Mouse (Mus musculus): ENCODE data around the gene Dlg2. TPM values are rescaled to one million over a fixed set of nuclear protein-coding genes. Genes with fewer than 3 reads are reported as not detected.
A peak's percentile ranks its signal among the peaks of the same experiment; 100 is the strongest.

Dlg2 gene
- total RNA-seq (2021) = 100 to 1,000 TPM; 277 to 316 TPM

DNA sequence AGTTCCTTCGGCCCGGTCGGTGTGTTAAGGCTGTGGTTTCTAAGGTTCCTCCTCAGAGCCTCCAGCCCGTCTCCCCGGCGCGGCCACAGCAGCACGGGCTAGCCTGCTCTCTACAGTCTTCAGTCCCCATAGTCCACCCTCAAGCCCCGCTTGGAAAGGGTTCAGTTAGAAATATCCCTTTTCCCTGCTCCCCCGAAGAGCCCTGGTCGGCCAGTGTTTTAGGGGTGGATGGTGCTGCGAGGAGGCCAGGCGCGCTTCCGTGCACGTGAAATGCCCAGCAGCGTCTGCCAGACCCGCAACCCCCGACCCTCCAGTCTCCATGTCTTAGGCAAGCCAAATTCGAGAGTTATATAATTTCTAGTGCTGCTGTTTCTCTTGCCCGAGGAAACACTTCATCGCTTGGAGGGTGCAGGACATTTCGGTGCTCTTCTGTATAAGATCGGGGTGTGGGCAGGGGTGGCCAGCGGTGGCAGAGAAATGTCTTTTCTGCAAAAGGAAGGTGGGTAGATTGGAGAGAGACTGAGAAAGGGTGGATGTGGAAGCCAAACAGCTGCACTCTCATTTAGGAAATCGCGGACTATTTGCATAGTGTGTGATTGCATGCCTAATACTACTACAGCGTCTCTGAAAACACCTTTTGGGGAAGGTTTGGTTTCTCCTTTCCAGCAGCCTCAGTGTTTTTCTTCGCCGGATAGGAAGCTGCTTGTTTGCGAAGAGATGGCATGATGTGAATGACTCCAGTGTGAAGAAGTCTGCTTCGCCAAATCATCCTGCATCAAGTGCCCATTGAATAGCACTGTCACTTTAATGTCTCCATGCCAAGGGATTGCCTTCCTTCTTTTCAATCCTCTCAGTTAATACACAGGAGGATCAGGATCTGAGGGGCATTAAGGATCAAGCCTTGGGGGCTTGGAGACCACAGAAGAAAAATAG is at the start of gene Dlg2:
Dlg2 (plus strand) TSS at position 360 of the 933 bp plus-strand sequence.
- peak in 1 of 2 experiments; percentile 67 for DNase-seq (ENCODE audit: low spot score in 2 of 2)
- intact Hi-C loops (cut with DNase I) = loop anchor here (1.0 kb wide), 1 partner anchor 34 kb away; the partner anchor contains the start of gene Crebzf

DNA sequence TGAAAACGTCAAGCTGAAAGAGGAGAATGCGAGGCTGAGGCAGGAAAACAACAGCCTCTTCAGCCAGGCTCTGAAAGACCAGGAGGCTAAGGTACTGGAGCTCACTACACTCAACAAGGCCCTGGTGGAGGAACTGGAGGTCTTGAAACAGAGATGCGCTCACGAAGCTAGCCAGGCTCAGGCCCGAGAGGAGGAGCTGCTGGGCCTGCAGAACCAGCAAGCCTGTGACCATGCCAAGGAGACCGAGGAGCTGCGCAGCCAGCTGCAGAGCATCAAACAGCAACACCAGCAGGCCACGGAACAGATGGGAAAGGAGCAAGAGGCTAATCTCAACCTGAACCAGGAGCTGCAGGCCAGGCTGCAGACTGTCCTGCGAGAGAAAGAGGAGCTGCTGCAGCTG is 49.5 kb upstream of the Dlg2 start:
- no peak for DNase-seq (ENCODE audit: low spot score in 2 of 2)
- intact Hi-C loops (cut with DNase I) = loop anchor here (10.0 kb wide), 1 partner anchor 442 kb away; the partner anchor contains the start of gene Eed

DNA sequence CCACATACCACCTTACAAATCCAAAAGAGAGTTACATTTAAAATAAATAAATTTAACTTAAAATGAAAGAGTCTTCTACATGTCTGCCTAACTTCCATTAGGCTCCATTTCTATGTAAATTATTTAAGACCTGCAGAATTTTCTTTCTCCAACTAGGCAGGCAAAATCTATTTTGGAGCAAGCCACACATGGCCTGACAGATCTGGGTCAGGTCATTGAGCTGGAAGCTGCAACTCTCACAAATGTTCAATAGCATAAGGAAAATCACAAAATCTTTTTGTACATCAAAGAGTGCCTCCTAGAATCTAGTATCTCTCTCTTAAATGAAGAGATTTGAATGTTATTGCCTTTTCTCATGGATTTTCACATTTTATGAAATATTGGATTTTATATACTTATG is 44.3 kb upstream of the Dlg2 start:
- intact Hi-C loops (cut with DNase I) = no loop called here
- DNase-seq (ENCODE audit: low spot score in 2 of 2) = no peak

DNA sequence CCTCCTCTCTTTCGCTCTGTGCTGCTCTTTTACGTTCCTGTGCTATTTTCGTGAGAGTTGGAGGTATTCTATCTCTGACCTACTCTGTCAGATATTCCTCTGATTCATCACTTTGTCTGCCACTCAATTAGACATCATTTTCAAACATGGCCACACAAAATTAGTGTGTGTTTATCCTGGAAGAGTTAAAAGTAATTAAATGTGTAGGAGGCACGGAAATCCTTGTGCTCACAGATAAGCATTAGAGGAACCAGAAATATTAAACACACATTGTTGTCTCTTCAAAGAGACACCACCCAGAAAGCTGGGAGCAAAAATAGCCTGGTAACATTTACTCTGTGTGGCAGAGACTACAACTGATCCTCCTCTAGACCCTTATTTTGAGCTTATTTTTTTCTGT is 36.4 kb upstream of the Dlg2 start:
- intact Hi-C loops (cut with DNase I) = loop anchor here (5.0 kb wide), 1 partner anchor 308 kb away; the partner anchor contains the start of gene Picalm
- no peak for DNase-seq (ENCODE audit: low spot score in 2 of 2)

DNA sequence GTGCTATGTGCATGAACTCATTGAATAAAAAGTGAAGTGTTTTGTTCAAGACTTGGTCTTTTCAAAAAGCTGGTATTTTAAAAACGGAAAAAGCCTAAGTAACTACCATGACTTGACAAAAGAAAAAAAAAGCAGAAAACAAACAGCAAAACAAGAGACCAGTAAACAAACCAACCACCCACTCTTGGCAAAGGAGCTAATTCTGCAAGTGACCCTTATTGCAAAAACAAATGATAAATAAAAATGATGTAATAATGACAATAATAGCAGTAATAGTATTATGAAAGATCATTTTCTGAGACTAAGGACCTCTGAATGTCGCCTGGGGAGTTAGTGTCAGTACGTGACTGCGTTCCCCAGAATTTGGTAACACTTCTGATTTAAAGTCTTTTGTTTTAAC is 34.4 kb upstream of the Dlg2 start:
- DNase-seq (ENCODE audit: low spot score in 2 of 2) = no peak
- intact Hi-C loops (cut with DNase I) = loop anchor here (1.0 to 5.0 kb wide), 3 partner anchors 15 to 310 kb away; partner anchors contain the start of genes Dlg2, Picalm, Tmem126a and Tmem126b

DNA sequence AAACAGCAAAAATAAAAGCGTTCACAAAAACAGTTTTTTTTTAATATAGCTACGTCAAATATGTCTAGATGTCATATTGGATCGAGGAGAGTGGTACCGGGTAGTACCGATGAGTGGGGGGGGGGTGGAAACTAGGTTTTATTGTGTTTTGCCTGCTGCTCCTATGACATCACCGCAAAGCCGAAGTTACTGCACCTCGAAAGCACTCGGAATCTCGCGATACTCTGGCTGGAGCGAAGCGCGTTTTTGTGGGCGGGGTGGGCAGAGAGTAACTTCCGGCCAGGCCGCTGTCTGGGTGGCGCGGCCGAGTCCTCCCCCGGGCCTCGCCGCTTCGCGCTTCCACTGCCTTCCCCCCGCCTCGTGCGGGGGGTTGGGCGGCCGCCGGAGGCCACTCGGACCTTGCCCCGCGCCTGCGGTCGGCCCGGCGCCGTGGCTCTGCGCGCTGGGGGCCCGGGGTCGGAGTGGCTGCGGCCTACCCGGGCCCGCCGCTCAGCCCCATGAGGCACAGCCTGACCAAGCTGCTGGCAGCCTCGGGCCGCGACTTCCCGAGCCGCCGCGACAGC is 33.9 kb upstream of the Dlg2 start, which contains the start of gene Crebzf:
Crebzf (plus strand) TSS at position 212 of the 563 bp plus-strand sequence.
- intact Hi-C loops (cut with DNase I) = loop anchor here (1.0 to 5.0 kb wide), 3 partner anchors 14 to 310 kb away; partner anchors contain the start of genes Dlg2, Picalm, Tmem126a and Tmem126b
- DNase-seq (ENCODE audit: low spot score in 2 of 2) = peak; percentile 94 to 95

DNA sequence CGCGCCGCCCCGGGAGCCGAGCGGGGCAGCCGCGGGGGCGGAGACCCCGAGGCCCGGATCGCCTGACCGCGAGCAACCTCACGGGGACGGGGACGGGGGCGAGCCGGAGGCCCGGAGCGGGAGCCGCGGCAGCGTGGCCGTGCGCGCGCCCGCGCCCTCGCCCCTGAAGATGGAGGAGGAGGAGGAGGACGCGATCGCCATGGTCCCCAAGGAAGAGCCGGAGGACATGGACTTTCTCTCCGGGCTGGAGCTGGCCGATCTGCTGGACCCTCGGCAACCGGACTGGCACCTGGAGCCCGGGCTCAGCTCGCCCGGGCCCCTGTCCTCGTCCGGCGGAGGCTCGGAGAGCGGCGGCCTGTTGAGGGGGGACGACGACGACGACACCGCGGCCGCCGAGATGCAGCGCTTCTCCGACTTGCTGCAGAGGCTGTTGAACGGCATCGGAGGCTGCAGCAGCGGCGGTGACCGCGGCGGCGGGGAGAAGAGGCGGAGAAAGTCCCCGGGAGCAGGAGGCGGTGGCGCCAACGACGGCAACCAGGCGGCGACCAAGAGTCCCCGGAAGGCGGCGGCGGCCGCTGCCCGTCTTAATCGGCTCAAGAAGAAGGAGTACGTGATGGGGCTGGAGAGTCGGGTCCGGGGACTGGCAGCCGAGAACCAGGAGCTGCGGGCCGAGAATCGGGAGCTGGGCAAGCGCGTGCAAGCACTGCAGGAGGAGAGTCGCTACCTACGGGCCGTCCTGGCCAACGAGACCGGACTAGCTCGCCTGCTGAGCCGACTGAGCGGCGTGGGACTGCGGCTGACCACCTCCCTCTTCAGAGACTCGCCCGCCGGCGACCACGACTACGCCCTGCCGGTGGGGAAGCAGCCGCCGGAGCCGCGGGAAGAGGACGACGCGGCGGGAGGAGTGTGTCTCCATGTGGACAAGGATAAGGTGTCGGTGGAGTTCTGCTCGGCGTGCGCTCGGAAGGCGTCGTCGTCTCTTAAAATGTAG is 33.1 kb upstream of the Dlg2 start:
- peak; percentile 74 to 81 for DNase-seq (ENCODE audit: low spot score in 2 of 2)
- intact Hi-C loops (cut with DNase I) = loop anchor here (2.0 to 5.0 kb wide), 2 partner anchors 13 to 311 kb away; partner anchors contain the start of genes Picalm and Tmem126a

DNA sequence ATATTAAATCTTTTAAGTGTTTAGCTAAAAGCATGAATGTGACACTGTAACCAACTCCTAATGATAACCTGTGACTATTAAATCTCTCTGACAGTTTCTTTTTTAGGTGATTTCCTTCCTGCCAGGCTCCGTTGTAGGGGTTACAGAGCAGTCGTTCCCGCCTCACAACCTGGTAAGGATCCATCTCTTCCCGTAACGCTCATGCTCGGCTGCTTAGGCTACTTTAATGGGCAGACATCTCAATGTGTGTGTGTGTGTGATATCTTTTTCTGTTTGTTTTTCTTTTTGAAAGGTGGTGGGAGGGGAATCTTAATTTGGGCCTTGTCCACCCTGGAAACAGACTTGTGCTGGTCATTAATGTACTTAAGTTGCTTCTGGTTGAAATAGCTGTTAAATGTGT is 32.3 kb upstream of the Dlg2 start:
- no peak for DNase-seq (ENCODE audit: low spot score in 2 of 2)
- intact Hi-C loops (cut with DNase I) = loop anchor here (5.0 kb wide), 1 partner anchor 312 kb away; the partner anchor contains the start of gene Picalm

DNA sequence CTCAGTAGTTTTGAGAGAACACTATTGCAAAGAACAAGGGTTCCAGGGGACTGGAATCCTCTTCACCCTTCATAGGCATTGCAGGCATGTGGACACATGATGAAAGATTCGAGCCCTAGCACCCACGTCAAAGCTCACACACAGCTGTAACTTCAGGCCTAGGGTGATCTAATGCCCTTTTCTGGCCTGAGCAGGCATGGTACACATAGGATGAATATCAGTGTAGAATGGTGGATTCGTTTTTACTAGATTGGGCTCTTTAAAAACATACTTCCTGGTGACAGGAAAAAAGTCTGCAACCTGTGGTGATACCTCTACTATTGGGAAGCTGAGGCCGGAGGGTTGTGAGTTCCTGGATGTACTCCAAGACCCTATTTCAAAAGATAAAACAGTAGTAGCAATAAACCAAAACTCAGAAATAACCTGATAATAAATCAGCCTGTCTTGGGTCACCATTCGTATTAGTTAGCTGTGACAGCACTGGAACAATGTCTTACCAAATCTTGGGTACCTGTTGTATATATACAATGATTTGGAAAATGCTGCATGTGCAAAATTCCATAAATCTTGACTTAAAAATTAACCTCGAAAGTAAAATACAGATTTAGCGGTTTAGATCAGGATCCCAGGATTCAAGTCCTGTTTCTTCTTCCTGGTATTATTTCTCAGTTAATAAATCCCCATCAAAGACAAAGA is 20.2 kb upstream of the Dlg2 start:
- intact Hi-C loops (cut with DNase I) = loop anchor here (2.0 kb wide), 1 partner anchor 13 kb away; the partner anchor contains the start of gene Crebzf
- DNase-seq (ENCODE audit: low spot score in 2 of 2) = no peak

DNA sequence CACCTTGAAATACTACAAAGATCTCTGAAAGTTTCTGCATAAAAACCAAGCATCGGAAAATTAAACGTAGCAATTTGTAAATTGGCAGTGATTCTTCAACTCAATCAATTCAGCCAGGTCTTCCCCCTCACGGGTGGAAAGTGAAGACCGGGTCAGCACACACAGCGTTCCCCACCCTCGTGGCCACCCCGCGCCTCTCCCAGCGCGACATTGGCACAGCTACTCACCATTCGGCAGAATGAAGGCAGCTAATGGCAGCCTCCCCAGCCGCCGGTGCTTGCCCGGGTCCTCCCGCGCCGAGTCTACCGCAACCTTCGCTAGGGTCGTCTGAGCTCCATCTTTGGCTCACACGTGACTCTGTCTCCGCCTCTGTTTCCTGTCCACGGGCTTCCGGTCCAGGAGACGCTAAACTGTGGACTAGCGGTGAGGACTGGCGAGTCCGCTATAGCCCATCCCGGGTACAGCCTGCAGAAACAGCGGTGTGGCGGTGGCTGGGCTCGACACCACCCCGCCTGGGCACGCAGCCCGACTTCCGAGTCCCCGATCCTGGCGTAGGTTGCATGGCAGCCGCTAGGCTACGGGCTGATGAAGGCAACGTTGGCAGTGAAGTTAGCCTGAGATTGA is 19.5 kb upstream of the Dlg2 start, which contains the start of gene Tmem126a:
Tmem126a (minus strand) TSS at position 385 of the 624 bp plus-strand sequence.
- DNase-seq (ENCODE audit: low spot score in 2 of 2) = peak; percentile 84
- intact Hi-C loops (cut with DNase I) = loop anchor here (2.0 kb wide), 1 partner anchor 14 kb away; the partner anchor contains the start of gene Crebzf

DNA sequence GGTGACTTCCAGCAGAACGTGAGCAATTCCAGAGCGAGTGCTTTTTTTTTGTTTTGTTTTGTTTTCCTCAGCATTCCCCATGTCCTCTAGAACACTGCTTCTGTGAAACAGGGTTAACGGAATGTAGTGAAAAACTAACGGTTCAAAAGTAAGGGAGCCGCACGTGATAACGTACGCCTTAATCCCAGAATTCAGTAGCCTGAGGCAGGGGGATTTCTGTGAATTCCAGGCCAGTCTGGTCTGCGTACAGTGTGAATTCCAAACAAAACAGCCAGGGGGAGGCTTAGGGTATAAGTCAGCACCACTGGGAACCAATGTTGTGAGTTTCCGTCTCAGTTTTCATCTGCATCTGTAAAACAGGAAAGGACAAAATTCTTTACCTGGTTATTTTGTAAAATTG is 19.0 kb upstream of the Dlg2 start:
- intact Hi-C loops (cut with DNase I) = loop anchor here (2.0 kb wide), 1 partner anchor 15 kb away; the partner anchor contains the start of gene Crebzf
- DNase-seq (ENCODE audit: low spot score in 2 of 2) = no peak

DNA sequence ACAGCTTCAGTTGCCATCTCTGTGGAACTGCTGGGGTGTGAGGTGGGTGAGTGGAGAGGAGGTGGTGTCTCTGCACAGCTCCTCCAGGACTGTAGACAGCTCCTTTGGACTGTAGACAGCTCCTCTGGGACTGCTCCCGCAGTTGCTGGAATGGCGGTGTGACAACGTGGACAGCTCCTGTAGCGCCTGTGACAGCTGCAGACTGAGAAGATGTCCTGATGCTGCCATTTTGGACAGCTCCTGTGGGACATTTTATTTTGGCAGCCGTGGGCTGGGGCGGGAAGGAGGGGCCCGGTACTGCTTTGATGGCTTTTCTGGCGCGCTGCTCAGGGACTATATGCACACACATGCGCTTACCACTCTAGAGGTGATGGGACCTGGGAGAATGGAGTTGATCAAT is 16.1 kb upstream of the Dlg2 start:
- intact Hi-C loops (cut with DNase I) = no loop called here
- DNase-seq (ENCODE audit: low spot score in 2 of 2) = no peak

DNA sequence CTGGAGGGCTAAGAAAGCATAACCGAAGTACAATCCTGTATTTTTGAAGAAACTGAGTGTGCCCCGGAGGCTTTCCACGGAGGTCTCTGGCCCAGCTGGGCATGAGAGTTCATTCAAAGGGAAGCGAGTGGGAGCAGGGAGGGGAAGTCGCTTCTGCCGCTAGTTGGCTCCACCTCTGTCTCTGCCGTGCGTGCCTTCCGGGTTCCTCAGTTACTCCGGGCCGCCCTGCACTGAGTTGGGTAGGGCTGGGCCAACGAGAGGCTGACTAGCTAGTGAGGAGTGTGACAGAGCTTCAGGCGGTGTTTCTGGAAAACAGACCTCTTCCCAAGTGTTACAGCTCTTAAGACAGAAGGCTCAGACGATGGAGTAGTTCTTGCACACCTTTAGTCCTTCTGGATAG is 15.5 kb upstream of the Dlg2 start:
- intact Hi-C loops (cut with DNase I) = no loop called here
- no peak for DNase-seq (ENCODE audit: low spot score in 2 of 2)

DNA sequence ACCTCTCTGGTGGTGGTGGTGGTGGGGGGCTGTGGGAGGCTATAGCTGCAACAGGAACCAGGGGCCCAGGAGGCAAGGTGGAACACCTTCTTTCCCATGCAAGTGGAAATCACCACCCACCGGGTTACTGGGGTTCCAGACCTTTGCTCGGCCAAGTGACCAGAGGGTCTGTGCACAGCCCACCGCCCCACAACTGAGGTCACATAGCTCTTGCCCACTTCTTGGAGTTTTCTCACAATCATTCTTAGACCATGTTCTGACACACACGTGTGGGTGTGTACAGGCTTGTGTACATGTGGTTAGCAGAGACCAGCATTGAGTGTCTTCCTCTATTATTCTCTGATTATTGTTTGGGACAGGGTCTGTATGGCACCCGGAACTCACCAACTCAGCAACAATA is 15.0 kb upstream of the Dlg2 start:
- intact Hi-C loops (cut with DNase I) = no loop called here
- no peak for DNase-seq (ENCODE audit: low spot score in 2 of 2)

DNA sequence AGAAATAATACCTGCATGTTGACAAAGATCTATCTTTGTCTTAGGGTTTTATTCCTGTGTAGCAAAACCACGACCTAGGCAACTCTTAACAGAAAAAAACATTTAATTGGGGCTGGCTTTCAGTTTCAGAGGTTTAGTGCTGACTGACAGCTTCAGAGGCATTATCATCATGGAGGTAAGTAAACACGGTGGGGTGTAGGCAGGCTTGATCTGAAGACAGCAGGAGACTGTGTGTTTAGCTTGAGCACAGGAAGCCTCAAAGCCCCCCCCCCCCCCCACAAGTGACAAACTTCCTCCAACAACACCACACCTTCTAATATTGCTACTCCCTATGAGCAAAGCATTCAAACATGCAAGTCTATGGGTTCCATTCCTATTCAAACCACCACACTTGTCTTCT is 3.0 kb upstream of the Dlg2 start:
- no peak for DNase-seq (ENCODE audit: low spot score in 2 of 2)
- intact Hi-C loops (cut with DNase I) = no loop called here

DNA sequence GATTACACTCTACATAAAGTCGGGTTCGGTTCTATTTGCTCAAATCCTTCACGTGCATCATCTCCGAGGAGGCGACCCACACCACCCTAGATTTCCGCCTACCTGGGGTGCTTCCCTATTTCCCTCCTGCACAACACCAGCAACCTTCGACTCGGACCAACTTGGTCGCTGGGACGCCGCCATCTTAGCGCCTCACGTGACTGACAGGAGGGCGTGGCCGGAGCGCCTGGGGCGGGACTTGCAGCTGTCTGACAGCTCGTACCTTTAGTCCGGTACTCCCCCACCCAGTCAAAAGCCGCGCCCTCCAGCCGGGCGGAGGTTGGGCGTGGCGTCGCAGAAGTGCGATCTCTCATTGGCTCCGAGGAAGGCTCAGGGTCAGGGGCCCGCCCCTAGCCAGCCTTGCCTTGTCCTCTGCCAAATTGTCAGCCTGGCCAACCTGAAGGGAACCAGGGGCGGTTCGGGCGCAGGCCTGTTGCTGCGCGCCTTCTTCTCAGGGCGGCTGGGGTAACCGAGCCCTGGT is 619 bp upstream of the Dlg2 start, which contains the start of gene Tmem126b:
Tmem126b (minus strand) TSS at position 209 of the 520 bp plus-strand sequence.
- intact Hi-C loops (cut with DNase I) = loop anchor here (1.0 kb wide), 1 partner anchor 34 kb away; the partner anchor contains the start of gene Crebzf
- DNase-seq (ENCODE audit: low spot score in 2 of 2) = peak; percentile 99

DNA sequence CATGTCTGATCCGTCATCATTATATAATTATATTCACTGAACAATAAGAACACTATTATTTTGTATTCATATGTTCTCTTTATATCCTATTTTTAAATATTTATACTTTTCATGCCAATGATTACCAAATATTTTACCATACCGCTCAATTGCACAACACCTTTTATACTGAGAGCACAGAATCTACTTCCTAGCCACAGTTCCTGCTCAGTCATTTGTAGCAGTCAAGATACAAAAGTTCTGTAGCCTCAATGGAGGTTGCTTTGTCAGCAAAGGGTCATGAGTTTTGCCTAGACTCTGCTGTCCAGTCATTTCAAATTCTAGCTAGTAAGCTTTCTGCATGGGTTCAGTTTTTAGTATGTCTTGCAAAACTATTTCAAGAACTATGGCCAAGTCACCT is 6.1 kb downstream of the Dlg2 start:
- intact Hi-C loops (cut with DNase I) = no loop called here
- no peak for DNase-seq (ENCODE audit: low spot score in 2 of 2)

All from left cerebral cortex, postnatal 36 days (tissue).